8 mouse cellular contexts compared by ENCODE assay signal in genomic region chr2:152742435-152742834, GRCm38 (mm10). TPM values are rescaled to one million over a fixed set of nuclear protein-coding genes. Genes with fewer than 3 reads are reported as not detected.
DNase-seq lines count a peak whose midpoint lies in the region; ATAC-seq and TF ChIP-seq lines count a peak whose summit lies in the region.

No protein-coding gene starts in this region.

- peak; percentile 67 for ATAC-seq in forebrain, embryonic 14.5 days
- ATAC-seq in hindbrain, embryonic 15.5 days (ENCODE audit: low FRiP score, low read depth), result peak; percentile 36; the same call in 1 of the 2 replicates
- ATAC-seq in liver, embryonic 11.5 days (replicated peaks; ENCODE audit: low FRiP score), result peak; percentile 67

- H3K27me3 ChIP-seq in forebrain, embryonic 14.5 days (replicated peaks; ENCODE audit: control insufficient read depth, insufficient read depth, low read length), result peaks cover 6% of the 10 kb centered on the region; the same call in 1 of the 2 replicates
- no peaks in the 10 kb centered on the region for H3K27me3 ChIP-seq in hindbrain, embryonic 15.5 days
- no peaks in the 10 kb centered on the region for H3K27me3 ChIP-seq in liver, embryonic 11.5 days (replicated peaks; ENCODE audit: control insufficient read depth, insufficient read depth, low read length)

- no peaks in the 10 kb centered on the region for H3K9me3 ChIP-seq in forebrain, embryonic 14.5 days (replicated peaks; ENCODE audit: control insufficient read depth, low read length)
- no peaks in the 10 kb centered on the region for H3K9me3 ChIP-seq in hindbrain, embryonic 15.5 days
- no peaks in the 10 kb centered on the region for H3K9me3 ChIP-seq in liver, embryonic 11.5 days (ENCODE audit: control insufficient read depth, low read length)

- H3K4me1 ChIP-seq in forebrain, embryonic 14.5 days (ENCODE audit: control insufficient read depth, insufficient read depth, low read length), result peaks cover 14% of the 10 kb centered on the region; the same call in 1 of the 2 replicates
- H3K4me1 ChIP-seq in hindbrain, embryonic 15.5 days (replicated peaks), result peaks cover 31% of the 10 kb centered on the region
- peaks cover 49% of the 10 kb centered on the region for H3K4me1 ChIP-seq in liver, embryonic 11.5 days (replicated peaks; ENCODE audit: control insufficient read depth, insufficient read depth, low read length)

- H3K9ac ChIP-seq in forebrain, embryonic 14.5 days (ENCODE audit: low read length), result no peak overlapping the region
- H3K9ac ChIP-seq in hindbrain, embryonic 15.5 days, result no peak overlapping the region
- peak overlapping the region; percentile 55 for H3K9ac ChIP-seq in liver, embryonic 11.5 days (ENCODE audit: low read depth, low read length)

- no peak overlapping the region; the same call in 1 of the 2 replicates for H3K27ac ChIP-seq in layer of hippocampus, adult 2 months
- no peak overlapping the region for H3K27ac ChIP-seq in forebrain, embryonic 14.5 days (ENCODE audit: low read depth, low read length)
- 0 out of 2 replicates have a peak overlapping the region, but pooled peaks have one; percentile 49 for H3K27ac ChIP-seq in hindbrain, embryonic 15.5 days (replicated peaks)
- H3K27ac ChIP-seq in liver, embryonic 11.5 days (ENCODE audit: low read depth, low read length), result peak overlapping the region; percentile 93

- no peak overlapping the region for H3K4me3 ChIP-seq in layer of hippocampus, adult 2 months
- H3K4me3 ChIP-seq in forebrain, embryonic 14.5 days (ENCODE audit: low read depth, low read length), result no peak overlapping the region
- no peak overlapping the region for H3K4me3 ChIP-seq in hindbrain, embryonic 15.5 days
- no peak overlapping the region for H3K4me3 ChIP-seq in liver, embryonic 11.5 days (ENCODE audit: low read depth, low read length)

- no peaks in the 10 kb centered on the region for H3K36me3 ChIP-seq in forebrain, embryonic 14.5 days (ENCODE audit: control insufficient read depth, insufficient read depth, low read length)
- H3K36me3 ChIP-seq in hindbrain, embryonic 15.5 days, result no peaks in the 10 kb centered on the region
- no peaks in the 10 kb centered on the region for H3K36me3 ChIP-seq in liver, embryonic 11.5 days (ENCODE audit: control insufficient read depth, insufficient read depth, low read length)

- peak; percentile 70 for TF ChIP-seq CTCF in layer of hippocampus, adult 2 months (conservative IDR thresholded peaks at IDR 0.05)

- no peak overlapping the region for H3K4me2 ChIP-seq in forebrain, embryonic 14.5 days (ENCODE audit: low read length)
- H3K4me2 ChIP-seq in hindbrain, embryonic 15.5 days, result no peak overlapping the region
- peak overlapping the region; percentile 61 for H3K4me2 ChIP-seq in liver, embryonic 11.5 days

- DNase-seq in layer of hippocampus, adult 2 months (ENCODE audit: low spot score in 2 of 2), result peak in 1 of 2 experiments; percentile 37
- DNase-seq in layer of hippocampus, adult 9-11 months, result no peak
- DNase-seq in adrenal gland, adult 2 months, result peak; percentile 81
- DNase-seq in forebrain, embryonic 14.5 days (ENCODE audit: low spot score), result peak; percentile 41
- peak; percentile 84 for DNase-seq in liver, embryonic 11.5 days (ENCODE audit: low spot score)
- peak; percentile 44 for DNase-seq in naive thymus-derived CD4-positive, alpha-beta T cell, adult 2 months (ENCODE audit: low read depth)
- DNase-seq in yolk sac, embryonic 10.5 days (ENCODE audit: low spot score), result peak; percentile 78

- 20% methylated on average over 10 of the region's 10 CpGs for WGBS in forebrain, embryonic 14.5 days
- 22% methylated on average over 10 of the region's 10 CpGs for WGBS in hindbrain, embryonic 15.5 days
- WGBS in liver, embryonic 11.5 days, result 19% methylated on average over 10 of the region's 10 CpGs

RNA-seq across cellular contexts. Expression of gene Id1, which starts 6.4 kb away (rescaled TPM):
- 10 to 100 TPM; 23.5 to 25.4 TPM for total RNA-seq in layer of hippocampus, adult 2 months (2021)
- 10 to 100 TPM; 41.5 to 67.3 TPM for total RNA-seq in adrenal gland, adult 2 months (2021)
- polyA plus RNA-seq in adrenal gland, adult 2 months (2012; rRNA removed), result 186 and 275 TPM in 2 replicates
- 29.2 and 32.8 TPM in 2 replicates for polyA plus RNA-seq in forebrain, embryonic 14.5 days (2014; fragmentation: Nextera tagmentation; extraction: Ambion mirVana)
- 55.3 and 57.5 TPM in 2 replicates for polyA plus RNA-seq in hindbrain, embryonic 15.5 days (2015; fragmentation: Nextera tagmentation; extraction: Ambion mirVana)
- 52.7 and 56.3 TPM in 2 replicates for polyA plus RNA-seq in liver, embryonic 11.5 days (2014; fragmentation: Nextera tagmentation; extraction: Ambion mirVana)

RNA-seq across cellular contexts. Expression of gene Cox4i2, which starts 11.5 kb away (rescaled TPM):
- total RNA-seq in layer of hippocampus, adult 2 months (2021), result 1 to 10 TPM; 1.4 to 1.6 TPM
- 1 to 10 TPM; 1.4 to 3.4 TPM for total RNA-seq in adrenal gland, adult 2 months (2021)
- polyA plus RNA-seq in adrenal gland, adult 2 months (2012; rRNA removed), result 3.9 and 4.4 TPM in 2 replicates
- polyA plus RNA-seq in forebrain, embryonic 14.5 days (2014; fragmentation: Nextera tagmentation; extraction: Ambion mirVana), result 4.5 and 5.9 TPM in 2 replicates
- 6.3 TPM in 2 replicates for polyA plus RNA-seq in hindbrain, embryonic 15.5 days (2015; fragmentation: Nextera tagmentation; extraction: Ambion mirVana)
- 6.7 and 8.5 TPM in 2 replicates for polyA plus RNA-seq in liver, embryonic 11.5 days (2014; fragmentation: Nextera tagmentation; extraction: Ambion mirVana)

RNA-seq across cellular contexts. Expression of gene Mcts2, which starts 55.6 kb away (rescaled TPM):
- total RNA-seq in layer of hippocampus, adult 2 months (2021), result 10 to 100 TPM; 18.8 to 20.8 TPM
- 10 to 100 TPM; 26.7 to 32.9 TPM for total RNA-seq in adrenal gland, adult 2 months (2021)
- 1.9 and 2.3 TPM in 2 replicates for polyA plus RNA-seq in adrenal gland, adult 2 months (2012; rRNA removed)
- polyA plus RNA-seq in forebrain, embryonic 14.5 days (2014; fragmentation: Nextera tagmentation; extraction: Ambion mirVana), result 35.8 and 42.6 TPM in 2 replicates
- polyA plus RNA-seq in hindbrain, embryonic 15.5 days (2015; fragmentation: Nextera tagmentation; extraction: Ambion mirVana), result 32.6 and 37.3 TPM in 2 replicates
- polyA plus RNA-seq in liver, embryonic 11.5 days (2014; fragmentation: Nextera tagmentation; extraction: Ambion mirVana), result 31.5 and 37.1 TPM in 2 replicates

Comparison
In these comparisons a context has a peak if more than half of its experiments do, and no peak if none do; other contexts are left out.
1. H3K27ac ChIP-seq: peak in hindbrain, embryonic 15.5 days (single experiment) and liver, embryonic 11.5 days (single experiment); none in layer of hippocampus, adult 2 months (single experiment) and forebrain, embryonic 14.5 days (single experiment).
2. Peak in every context shown above with its lines, with median percentiles within 50 percentile points of each other: ATAC-seq.